Mouse (Mus musculus): ENCODE results near the gene Nabp1. TPM values are rescaled to one million over a fixed set of nuclear protein-coding genes. Genes with fewer than 3 reads are reported as not detected.

The Nabp1 gene
- total and polyA plus RNA-seq, 2 experiments from 2014 or later = 6.3 to 7.5 TPM

DNA sequence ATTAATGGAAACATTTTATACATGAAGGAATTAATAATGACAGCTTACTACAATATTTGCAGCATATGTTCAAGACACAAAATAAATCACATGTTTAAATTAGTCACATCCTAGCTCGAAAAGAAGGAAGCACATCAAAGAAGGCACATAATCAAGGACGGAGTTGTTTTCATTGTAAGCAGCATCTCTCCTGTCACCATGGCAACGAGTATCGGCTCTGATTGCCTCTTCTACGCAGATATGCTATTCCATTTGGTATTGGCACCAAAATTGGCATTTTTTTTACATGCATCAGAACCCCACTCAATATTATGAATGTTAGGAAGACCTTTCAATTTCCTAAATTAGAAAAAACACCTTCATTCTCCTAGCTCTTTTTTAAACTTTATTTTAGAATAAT lies 59.5 kb downstream of the Nabp1 start:
- Histone ChIP-seq H3K36me3 (ENCODE audit: insufficient read depth) (no peaks in the 10 kb centered on the region), H3K27ac (ENCODE audit: low read depth, low read length) (no peak overlapping the region), H3K4me1 (ENCODE audit: insufficient read depth) (no peaks in the 10 kb centered on the region), H3K9me3 (ENCODE audit: low read length) (no peaks in the 10 kb centered on the region), H3K9ac (no peak overlapping the region), H3K27me3 (ENCODE audit: insufficient read depth, low read length) (no peaks in the 10 kb centered on the region), H3K4me3 (ENCODE audit: low read depth, low read length) (no peak overlapping the region), H3K4me2 (ENCODE audit: low read depth) (no peak overlapping the region)
- DNase-seq = peak; percentile 68
- peak; percentile 74 for ATAC-seq
- TF ChIP-seq CTCF (IDR thresholded peaks at IDR 0.05; ENCODE audit: low read depth) = no peak
- WGBS = 19% methylated on average over 5 of the region's 5 CpGs

Other genes starting within 250 kb of the Nabp1 start
- gene Cavin2, start 189.3 kb downstream of the Nabp1 start, total RNA-seq (2014; rRNA removed) = 8.2 and 11.2 TPM in 2 replicates
- gene Cavin2, start 189.3 kb downstream of the Nabp1 start, polyA plus RNA-seq (2015; fragmentation: Nextera tagmentation; extraction: Ambion mirVana) = 6.4 and 7.1 TPM in 2 replicates